Mouse (Mus musculus) small intestine, adult 2 months (tissue): ENCODE results near the gene Creb3l4. TPM values are rescaled to one million over a fixed set of nuclear protein-coding genes. Genes with fewer than 3 reads are reported as not detected.
"Not testable (repeated sequence)": the region's sequence is repeated elsewhere in the genome, so short reads cannot be mapped to it uniquely, and the experiment has no call there.

Source experiments
- H3K27ac ChIP-seq: fragments of 200-500 bp; 2 replicates; pipeline ENCODE4 v1.5.1; 2012; ENCODE audit warnings: low read depth, low read length, control low read depth, inconsistent platforms; ENCODE audit not compliant: insufficient read depth
- H3K27me3 ChIP-seq: fragments of 200-500 bp; 2 replicates; pipeline ENCODE4 v1.6.1; 2012; ENCODE audit warnings: mild to moderate bottlenecking, moderate library complexity, low read length, inconsistent platforms; ENCODE audit not compliant: control insufficient read depth, insufficient read depth
- H3K36me3 ChIP-seq: fragments of 200-500 bp; 2 replicates; pipeline ENCODE4 v1.6.1; 2012; ENCODE audit warnings: mild to moderate bottlenecking, low read length, control low read depth, inconsistent platforms; ENCODE audit not compliant: control insufficient read depth, insufficient read depth
- H3K4me1 ChIP-seq: fragments of 200-500 bp; 2 replicates; pipeline ENCODE4 v1.6.1; 2012; ENCODE audit warnings: low read length, inconsistent platforms, mixed read lengths; ENCODE audit not compliant: control insufficient read depth, insufficient read depth, insufficient read length
- H3K4me3 ChIP-seq: fragments of 200-500 bp; 2 replicates; pipeline ENCODE4 v1.5.1; 2012; ENCODE audit warnings: low read depth, mild to moderate bottlenecking, control low read depth, inconsistent platforms, low read length, moderate library complexity
- CTCF ChIP-seq: fragments of 200-500 bp; IDR thresholded peaks from 2 replicates; pipeline ENCODE4 v1.5.1; 2012; ENCODE audit warnings: low read depth, mild to moderate bottlenecking, control low read depth, inconsistent platforms, low read length, moderate library complexity, mixed read lengths; ENCODE audit not compliant: insufficient replicate concordance, insufficient read length; ENCODE audit errors: extremely low read depth
- POLR2A ChIP-seq: fragments of 200-500 bp; IDR thresholded peaks from 2 replicates; pipeline ENCODE4 v1.6.1; 2012; ENCODE audit warnings: low read depth, mild to moderate bottlenecking, control low read depth, inconsistent platforms, low read length, moderate library complexity
- WGBS: fragments of 180-500 bp; shearing (Covaris S2); methylation state at CpG from one replicate; pipeline ENCODE4 v1.1.7; 2018; 5-methylcytosine and 5-hydroxymethylcytosine counted together
- polyA plus RNA-seq: library from polyadenylated mRNA; depleted of rRNA; stranded (reverse); fragments of >200 nt; gene quantifications from 2 replicates; pipeline ENCODE4 v1.2.3, GENCODE M21; 2012

Gene Creb3l4
- polyA plus RNA-seq, 1 experiment: 7.0 TPM

DNA sequence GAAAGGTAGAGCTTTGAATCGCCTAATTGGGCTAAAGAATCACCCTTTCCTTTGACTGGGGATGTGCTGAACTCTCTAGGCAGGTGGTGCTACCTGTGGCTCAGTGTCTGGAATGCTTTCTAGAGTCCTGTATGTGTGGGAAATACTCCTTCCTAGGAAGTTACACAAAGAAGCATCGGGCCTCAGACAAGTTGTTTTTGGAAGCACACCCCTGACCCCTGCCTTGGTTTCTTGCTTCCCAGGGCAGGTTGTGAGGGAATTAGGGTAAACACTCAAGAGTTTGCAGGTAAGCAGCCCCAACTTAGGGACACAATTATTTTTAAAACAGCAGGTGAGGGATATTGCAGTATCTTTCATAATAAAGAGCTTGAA lies 11.9 kb upstream of the Creb3l4 start:
- Histone ChIP-seq H3K4me1 (peaks cover 10% of the 10 kb centered on the region; the same call in 1 of the 2 replicates), H3K27ac (no peak overlapping the region), H3K27me3 (no peaks in the 10 kb centered on the region), H3K4me3 (peak overlapping the region; percentile 84), H3K36me3 (peaks cover 31% of the 10 kb centered on the region)
- no peak for TF ChIP-seq POLR2A
- TF ChIP-seq CTCF: no peak
- WGBS: 1% methylated on average over 2 of the region's 2 CpGs

DNA sequence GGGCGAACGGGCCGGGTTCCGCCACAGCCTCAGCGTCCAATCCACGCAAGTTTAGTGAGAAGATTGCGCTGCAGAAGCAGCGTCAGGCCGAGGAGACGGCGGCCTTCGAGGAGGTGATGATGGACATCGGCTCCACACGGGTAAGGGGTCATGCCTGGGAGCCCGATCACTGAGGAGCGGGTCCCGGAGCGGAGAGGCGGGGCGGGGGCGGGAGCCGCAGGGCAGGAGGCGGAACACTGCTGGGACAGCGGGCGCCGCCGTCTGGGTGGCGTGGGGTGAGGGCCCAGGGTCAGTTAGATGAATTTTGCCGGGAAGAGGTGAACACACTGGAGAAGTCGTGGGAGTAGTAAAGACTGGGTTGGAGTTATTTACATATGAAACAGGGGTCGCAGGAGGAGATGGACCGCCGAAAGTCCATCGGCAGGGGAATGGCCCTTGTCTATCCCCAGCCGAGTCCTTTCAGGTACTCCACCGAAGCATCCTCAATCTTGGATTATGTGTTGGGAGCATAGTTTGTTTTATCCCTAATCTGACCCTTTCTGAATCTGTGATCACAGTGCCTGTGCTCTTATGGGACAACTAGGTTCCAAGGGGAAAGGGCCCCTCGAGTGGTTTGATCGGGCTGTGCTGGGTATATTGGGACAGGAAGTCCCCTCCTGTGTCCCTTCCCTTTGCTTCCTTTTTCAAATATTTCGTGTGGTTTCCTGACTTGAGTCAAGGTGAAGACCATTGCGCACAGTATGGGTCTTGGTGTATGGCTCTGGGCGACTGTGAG lies 11.3 kb upstream of the Creb3l4 start:
- 1% methylated on average over 41 of the region's 41 CpGs for WGBS
- peaks cover 10% of the 10 kb centered on the region; the same call in 1 of the 2 replicates for H3K4me1 ChIP-seq
- peak overlapping the region; percentile 82 for H3K27ac ChIP-seq
- TF ChIP-seq CTCF (peak; percentile 16; the same call in 1 of the 2 replicates), POLR2A (no peak)
- H3K27me3 ChIP-seq: no peaks in the 10 kb centered on the region
- peaks cover 26% of the 10 kb centered on the region for H3K36me3 ChIP-seq
- peak overlapping the region; percentile 84 for H3K4me3 ChIP-seq

DNA sequence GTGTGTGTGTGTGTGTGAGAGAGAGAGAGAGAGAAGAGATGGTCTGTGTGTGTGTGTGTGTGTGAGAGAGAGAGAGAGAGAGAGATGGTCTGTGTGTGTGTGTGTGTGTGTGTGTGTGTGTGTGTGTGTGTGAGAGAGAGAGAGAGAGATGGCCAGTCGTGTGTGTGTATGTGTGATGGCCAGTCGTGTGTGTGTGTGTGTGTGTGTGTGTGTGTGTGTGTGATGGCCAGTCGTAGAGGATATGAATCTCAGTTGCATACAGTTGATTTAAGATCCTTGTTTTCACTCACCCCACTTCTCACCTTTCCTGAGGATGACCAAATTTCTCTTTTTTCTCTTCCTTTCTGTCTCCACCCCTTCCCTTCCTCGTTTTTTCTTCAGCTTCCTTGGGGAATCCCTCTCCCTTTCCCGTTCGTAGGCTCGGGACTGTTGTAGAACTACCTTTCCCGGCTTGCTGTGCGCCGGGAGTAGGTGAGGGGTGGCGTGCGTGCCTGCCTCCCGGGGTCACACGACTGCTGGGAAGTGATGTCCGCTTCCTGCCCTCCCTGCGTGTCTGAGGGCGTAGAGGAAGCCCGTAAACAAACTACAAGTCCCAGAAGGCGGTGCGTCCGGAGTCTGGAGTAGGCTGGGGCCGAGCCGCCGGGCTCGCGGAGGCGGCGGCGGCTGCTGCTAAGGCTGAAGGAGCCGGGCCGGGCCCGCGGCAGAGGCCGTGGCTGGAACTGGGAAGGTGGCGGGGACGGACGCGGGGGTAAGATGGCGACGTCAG lies 10.5 kb upstream of the Creb3l4 start, which contains the start of gene Crtc2:
Crtc2 (plus strand) TSS at position 511 of the 766 bp plus-strand sequence.
- TF ChIP-seq CTCF: no peak
- peak; percentile 76 for TF ChIP-seq POLR2A
- Histone ChIP-seq H3K4me3 (peak within 1 kb of the TSS; percentile 84), H3K27ac (peak within 1 kb of the TSS; percentile 82), H3K27me3 (no peaks in the 10 kb centered on the region), H3K4me1 (peaks cover 11% of the 10 kb centered on the region; the same call in 1 of the 2 replicates), H3K36me3 (peaks cover 23% of the 10 kb centered on the region)
- WGBS: under 1% methylated on average over 40 of the region's 40 CpGs

GRCm38 (mm10) chr3:90253174-90253573 lies 9.9 kb upstream of the Creb3l4 start:
- H3K4me3 ChIP-seq, H3K27me3 ChIP-seq, H3K27ac ChIP-seq, H3K4me1 ChIP-seq: not testable (repeated sequence)
- WGBS: 54% methylated on average over 1 of the region's 1 CpGs
- peaks cover 23% of the 10 kb centered on the region for H3K36me3 ChIP-seq

DNA sequence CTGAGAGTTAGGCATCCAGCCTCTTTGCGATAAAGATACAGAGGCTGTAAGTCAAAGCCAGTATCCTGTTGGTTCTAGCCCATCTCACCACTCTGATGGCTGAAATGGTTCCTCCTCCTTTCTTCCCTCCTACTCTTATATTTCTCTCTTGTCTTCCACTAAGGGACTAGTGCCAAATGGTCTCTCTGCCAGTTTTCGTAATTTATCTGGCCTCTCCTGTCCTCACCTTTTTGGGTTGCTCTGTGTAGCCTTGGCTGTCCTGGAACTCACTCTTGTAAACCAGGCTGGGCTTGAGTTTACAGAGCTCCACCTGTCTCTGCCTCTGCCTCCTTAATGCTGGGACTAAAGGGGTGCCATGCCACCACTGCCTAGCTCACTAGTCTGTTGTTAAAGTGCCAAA lies 9.3 kb upstream of the Creb3l4 start:
- H3K4me1 ChIP-seq, H3K27ac ChIP-seq, H3K27me3 ChIP-seq, H3K4me3 ChIP-seq: not testable (repeated sequence)
- WGBS: 89% methylated on average over 2 of the region's 2 CpGs
- peaks cover 23% of the 10 kb centered on the region for H3K36me3 ChIP-seq

GRCm38 (mm10) chr3:90251731-90252226 lies 8.5 kb upstream of the Creb3l4 start:
- H3K4me3 ChIP-seq, H3K4me1 ChIP-seq, H3K27me3 ChIP-seq, H3K27ac ChIP-seq: not testable (repeated sequence)
- WGBS: 86% methylated on average over 10 of the region's 12 CpGs
- H3K36me3 ChIP-seq: peaks cover 18% of the 10 kb centered on the region

- Histone ChIP-seq H3K4me1 (peaks cover 7% of the 10 kb centered on the region; the same call in 1 of the 2 replicates), H3K27me3 (no peaks in the 10 kb centered on the region), H3K36me3 (peaks cover 18% of the 10 kb centered on the region), H3K4me3 (no peak overlapping the region), H3K27ac (no peak overlapping the region)
- TF ChIP-seq POLR2A (no peak), CTCF (no peak)
- 83% methylated on average over 6 of the region's 6 CpGs for WGBS
Observed at GRCm38 (mm10) chr3:90250791-90251190, 7.5 kb upstream of the Creb3l4 start.

DNA sequence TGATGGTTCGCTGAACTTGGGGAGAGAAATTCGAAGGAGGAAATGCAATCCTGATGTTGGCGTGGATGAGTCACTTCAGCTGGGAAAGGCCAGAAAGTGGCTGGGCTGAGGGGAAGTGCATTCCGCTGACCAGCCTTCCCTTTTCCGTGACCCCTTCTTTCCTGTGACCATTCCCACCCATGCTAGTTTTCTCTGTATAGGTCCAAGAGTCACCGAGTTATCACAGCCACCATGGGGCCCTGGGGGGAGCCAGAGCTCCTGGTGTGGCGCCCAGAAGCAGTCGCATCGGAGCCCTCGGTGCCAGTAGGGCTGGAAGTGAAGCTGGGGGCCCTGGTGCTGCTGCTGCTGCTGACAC lies 5.4 kb upstream of the Creb3l4 start:
- H3K27me3 ChIP-seq: no peaks in the 10 kb centered on the region
- peak overlapping the region; percentile 89 for H3K27ac ChIP-seq
- H3K4me3 ChIP-seq: peak overlapping the region; percentile 79
- peaks cover 6% of the 10 kb centered on the region; the same call in 1 of the 2 replicates for H3K4me1 ChIP-seq
- under 1% methylated on average over 10 of the region's 10 CpGs for WGBS
- TF ChIP-seq CTCF (no peak), POLR2A (no peak)
- peaks cover 18% of the 10 kb centered on the region for H3K36me3 ChIP-seq
